Mouse (Mus musculus): ENCODE measurements around the gene Frem1. TPM values are rescaled to one million over a fixed set of nuclear protein-coding genes. Genes with fewer than 3 reads are reported as not detected.

The Frem1 gene
- polyA plus RNA-seq, 1 experiment, result 1.9 TPM

DNA sequence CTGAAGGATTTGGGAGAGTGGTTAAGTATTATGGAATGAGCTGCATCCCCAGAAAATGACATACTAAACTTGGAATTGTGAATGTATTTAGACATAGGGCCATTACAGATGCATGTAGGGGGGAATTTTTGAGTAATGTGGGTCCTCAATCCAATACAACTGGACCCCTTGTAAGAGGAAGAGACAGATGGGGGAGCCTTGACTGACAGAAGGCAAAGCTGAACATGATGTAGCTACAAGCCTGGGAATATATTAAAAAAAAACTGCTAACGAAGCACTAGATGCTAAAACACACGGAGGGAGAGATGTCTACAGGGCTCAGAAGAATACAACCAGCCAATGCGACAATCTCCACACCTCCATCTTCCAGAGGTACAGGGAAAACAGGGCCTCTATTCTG lies 60.1 kb downstream of the Frem1 start:
- no peak overlapping the region for H3K4me3 ChIP-seq (ENCODE audit: control insufficient read depth, low read depth, low read length)
- no peaks in the 10 kb centered on the region for H3K4me1 ChIP-seq (ENCODE audit: control insufficient read depth, insufficient read depth, low read length)
- no peak overlapping the region for H3K27ac ChIP-seq (ENCODE audit: control insufficient read depth, insufficient read depth, low read depth, low read length)
- no peaks in the 10 kb centered on the region for H3K27me3 ChIP-seq (ENCODE audit: control insufficient read depth, insufficient read depth, low read length)
- H3K36me3 ChIP-seq (ENCODE audit: control insufficient read depth, insufficient read depth, low read length), result no peaks in the 10 kb centered on the region
- no peak for TF ChIP-seq CTCF (IDR thresholded peaks at IDR 0.05; ENCODE audit: control insufficient read depth, insufficient read depth, insufficient replicate concordance, low read depth, low read length)
- TF ChIP-seq POLR2A (IDR thresholded peaks at IDR 0.05; ENCODE audit: control insufficient read depth, low read depth, low read length), result no peak

DNA sequence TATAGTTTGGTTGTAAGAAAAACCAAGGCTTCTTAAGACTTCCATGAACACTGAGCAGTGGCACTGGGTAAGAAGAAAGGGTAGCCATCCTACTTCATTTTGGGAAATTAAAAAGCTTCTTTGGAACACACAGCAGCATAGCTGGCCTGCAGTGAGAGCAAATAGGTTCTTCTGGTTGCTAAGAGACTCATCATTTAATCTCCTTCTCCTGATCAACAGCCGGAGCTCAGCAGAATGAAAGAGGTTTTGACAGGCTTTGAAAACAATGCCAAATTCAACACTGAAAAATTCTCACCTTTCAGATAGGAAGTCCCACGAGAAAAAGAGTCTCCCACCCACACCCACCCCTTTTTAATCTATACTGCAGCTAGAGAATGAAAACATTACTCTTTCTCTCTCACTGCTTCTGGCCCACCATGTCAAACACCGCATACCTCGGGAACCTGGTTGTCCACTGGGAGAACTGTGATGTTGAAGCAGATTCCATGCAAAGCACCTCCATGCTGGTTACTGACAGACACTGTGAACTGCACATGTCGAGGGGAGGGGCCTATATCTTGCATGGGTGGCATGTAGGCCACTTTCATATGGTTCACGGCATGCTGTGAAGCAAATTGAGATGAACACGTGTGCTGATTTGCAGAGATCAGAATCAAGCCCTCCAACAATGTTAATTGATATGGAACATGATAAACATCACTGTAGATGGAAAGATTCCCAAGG lies 61.0 kb downstream of the Frem1 start:
- Histone ChIP-seq H3K36me3 (ENCODE audit: control insufficient read depth, insufficient read depth, low read length) (no peaks in the 10 kb centered on the region), H3K27ac (ENCODE audit: control insufficient read depth, insufficient read depth, low read depth, low read length) (no peak overlapping the region), H3K4me3 (ENCODE audit: control insufficient read depth, low read depth, low read length) (no peak overlapping the region), H3K27me3 (ENCODE audit: control insufficient read depth, insufficient read depth, low read length) (no peaks in the 10 kb centered on the region), H3K4me1 (ENCODE audit: control insufficient read depth, insufficient read depth, low read length) (no peaks in the 10 kb centered on the region)
- TF ChIP-seq POLR2A (IDR thresholded peaks at IDR 0.05; ENCODE audit: control insufficient read depth, low read depth, low read length) (no peak), CTCF (IDR thresholded peaks at IDR 0.05; ENCODE audit: control insufficient read depth, insufficient read depth, insufficient replicate concordance, low read depth, low read length) (no peak)

DNA sequence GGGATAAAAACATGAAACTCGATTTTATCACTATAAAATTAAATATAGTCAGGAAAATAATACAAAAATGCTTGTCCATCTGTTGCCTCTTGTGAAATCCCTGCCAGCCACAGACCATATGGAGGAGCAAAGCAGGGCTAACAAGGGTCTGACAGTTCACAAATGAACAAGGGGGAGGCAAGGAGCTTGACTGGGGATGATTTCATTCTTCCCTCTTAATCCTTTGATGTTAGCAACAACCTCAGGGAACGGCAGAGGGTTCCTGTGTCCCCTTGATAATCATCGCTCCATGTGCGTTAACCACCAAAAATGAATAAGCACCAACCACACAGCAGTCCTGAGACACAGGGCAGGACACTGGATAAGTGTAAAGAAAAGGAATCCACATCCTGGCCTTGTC lies 79.8 kb downstream of the Frem1 start:
- Histone ChIP-seq H3K27me3 (ENCODE audit: control insufficient read depth, insufficient read depth, low read length) (no peaks in the 10 kb centered on the region), H3K36me3 (ENCODE audit: control insufficient read depth, insufficient read depth, low read length) (no peaks in the 10 kb centered on the region), H3K27ac (ENCODE audit: control insufficient read depth, insufficient read depth, low read depth, low read length) (no peak overlapping the region), H3K4me1 (ENCODE audit: control insufficient read depth, insufficient read depth, low read length) (no peaks in the 10 kb centered on the region), H3K4me3 (ENCODE audit: control insufficient read depth, low read depth, low read length) (no peak overlapping the region)
- TF ChIP-seq CTCF (IDR thresholded peaks at IDR 0.05; ENCODE audit: control insufficient read depth, insufficient read depth, insufficient replicate concordance, low read depth, low read length) (no peak), POLR2A (IDR thresholded peaks at IDR 0.05; ENCODE audit: control insufficient read depth, low read depth, low read length) (no peak)

DNA sequence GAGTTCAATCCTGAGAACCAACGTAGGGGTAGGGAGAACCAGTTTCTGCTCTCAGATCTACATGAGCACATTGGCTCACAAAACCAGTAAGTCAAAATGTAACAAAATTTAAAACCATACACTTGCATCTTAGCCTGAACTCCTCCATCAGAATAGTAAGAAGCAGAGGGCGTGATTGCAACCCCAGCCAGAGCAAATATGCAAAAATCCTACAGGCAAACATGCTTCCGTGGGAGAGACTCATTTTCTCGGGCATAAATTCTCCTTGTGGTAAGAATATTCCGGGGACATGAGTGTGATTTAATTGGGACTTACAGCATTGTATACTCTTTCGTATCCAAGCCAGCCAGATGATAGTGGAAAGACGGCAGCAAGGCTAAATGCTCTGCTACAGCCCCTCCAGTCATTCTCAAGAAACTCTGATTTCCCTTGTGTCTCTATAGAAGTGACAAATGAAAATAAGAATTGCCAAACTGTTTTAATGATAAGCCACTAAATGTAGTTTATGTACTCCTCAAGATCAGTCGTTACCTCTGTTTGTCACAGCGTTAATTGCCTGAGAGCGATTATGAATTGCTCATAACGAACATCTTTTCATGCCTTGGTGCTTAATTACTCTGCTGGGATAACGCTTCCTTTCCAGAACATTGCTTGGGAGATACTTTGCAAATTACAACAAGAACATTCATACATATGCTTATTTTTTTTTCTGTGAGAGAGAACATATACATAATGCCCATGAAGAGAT lies 81.1 kb downstream of the Frem1 start:
- Histone ChIP-seq H3K27me3 (ENCODE audit: control insufficient read depth, insufficient read depth, low read length) (no peaks in the 10 kb centered on the region), H3K36me3 (ENCODE audit: control insufficient read depth, insufficient read depth, low read length) (no peaks in the 10 kb centered on the region), H3K4me3 (ENCODE audit: control insufficient read depth, low read depth, low read length) (no peak overlapping the region), H3K27ac (ENCODE audit: control insufficient read depth, insufficient read depth, low read depth, low read length) (no peak overlapping the region), H3K4me1 (ENCODE audit: control insufficient read depth, insufficient read depth, low read length) (no peaks in the 10 kb centered on the region)
- TF ChIP-seq POLR2A (IDR thresholded peaks at IDR 0.05; ENCODE audit: control insufficient read depth, low read depth, low read length) (no peak), CTCF (IDR thresholded peaks at IDR 0.05; ENCODE audit: control insufficient read depth, insufficient read depth, insufficient replicate concordance, low read depth, low read length) (no peak)

DNA sequence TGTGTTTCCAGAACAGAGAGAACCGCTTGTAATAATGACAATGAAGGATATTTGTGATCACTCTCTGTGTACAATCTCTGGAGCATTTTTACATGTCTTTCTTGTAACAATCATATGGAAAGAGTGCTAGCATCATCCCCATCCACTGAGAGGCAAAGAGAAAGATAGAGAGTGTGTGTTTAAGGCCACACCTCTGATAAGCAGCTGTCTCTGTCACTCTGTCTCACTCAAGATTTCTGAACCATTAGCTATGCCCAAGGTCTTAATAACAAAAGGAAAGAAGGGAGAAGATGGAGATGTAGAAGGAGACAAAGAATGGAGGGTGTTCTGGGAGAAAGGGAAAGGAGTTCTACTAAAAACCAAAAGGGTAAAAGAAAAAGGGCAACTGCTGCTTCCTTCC lies 91.1 kb downstream of the Frem1 start:
- Histone ChIP-seq H3K36me3 (ENCODE audit: control insufficient read depth, insufficient read depth, low read length) (no peaks in the 10 kb centered on the region), H3K27ac (ENCODE audit: control insufficient read depth, insufficient read depth, low read depth, low read length) (no peak overlapping the region), H3K4me3 (ENCODE audit: control insufficient read depth, low read depth, low read length) (no peak overlapping the region), H3K4me1 (ENCODE audit: control insufficient read depth, insufficient read depth, low read length) (no peaks in the 10 kb centered on the region), H3K27me3 (ENCODE audit: control insufficient read depth, insufficient read depth, low read length) (no peaks in the 10 kb centered on the region)
- no peak for TF ChIP-seq CTCF (IDR thresholded peaks at IDR 0.05; ENCODE audit: control insufficient read depth, insufficient read depth, insufficient replicate concordance, low read depth, low read length)
- no peak for TF ChIP-seq POLR2A (IDR thresholded peaks at IDR 0.05; ENCODE audit: control insufficient read depth, low read depth, low read length)

DNA sequence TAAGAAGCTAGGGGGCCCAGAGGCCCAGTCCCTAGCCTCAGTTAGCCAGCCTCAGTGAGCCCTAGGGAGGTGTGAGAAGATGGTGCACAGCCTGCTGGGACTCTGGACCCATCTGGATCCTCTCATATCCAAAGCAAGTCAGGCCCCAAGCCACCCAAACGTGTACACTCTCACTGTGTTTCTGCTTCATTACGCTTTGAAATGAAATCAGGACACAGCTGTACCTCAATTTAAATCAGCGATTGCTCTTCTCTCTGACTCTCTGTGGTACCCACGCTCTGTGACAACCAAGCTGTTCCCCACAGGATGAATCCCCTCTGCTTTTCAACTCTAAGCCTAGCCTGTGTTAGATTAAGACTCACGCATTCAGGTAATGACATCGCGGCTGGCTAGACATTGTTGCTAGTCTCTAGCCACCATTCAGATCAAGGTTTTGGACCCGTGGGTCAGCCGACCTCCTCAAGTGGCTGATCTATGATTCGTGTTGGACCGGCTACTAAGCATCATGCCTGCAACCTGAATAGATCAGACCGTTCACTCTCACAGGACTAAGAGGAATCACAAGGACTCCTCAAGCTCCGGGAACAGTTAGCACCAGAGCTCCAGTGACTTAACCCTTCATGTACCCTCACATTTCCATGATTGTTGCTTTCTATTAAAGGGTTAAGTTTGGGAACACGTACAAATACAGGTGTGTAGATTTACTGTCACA lies 94.2 kb downstream of the Frem1 start:
- Histone ChIP-seq H3K4me3 (ENCODE audit: control insufficient read depth, low read depth, low read length) (no peak overlapping the region), H3K4me1 (ENCODE audit: control insufficient read depth, insufficient read depth, low read length) (no peaks in the 10 kb centered on the region), H3K36me3 (ENCODE audit: control insufficient read depth, insufficient read depth, low read length) (no peaks in the 10 kb centered on the region), H3K27me3 (ENCODE audit: control insufficient read depth, insufficient read depth, low read length) (no peaks in the 10 kb centered on the region), H3K27ac (ENCODE audit: control insufficient read depth, insufficient read depth, low read depth, low read length) (no peak overlapping the region)
- TF ChIP-seq POLR2A (IDR thresholded peaks at IDR 0.05; ENCODE audit: control insufficient read depth, low read depth, low read length) (no peak), CTCF (IDR thresholded peaks at IDR 0.05; ENCODE audit: control insufficient read depth, insufficient read depth, insufficient replicate concordance, low read depth, low read length) (no peak)

DNA sequence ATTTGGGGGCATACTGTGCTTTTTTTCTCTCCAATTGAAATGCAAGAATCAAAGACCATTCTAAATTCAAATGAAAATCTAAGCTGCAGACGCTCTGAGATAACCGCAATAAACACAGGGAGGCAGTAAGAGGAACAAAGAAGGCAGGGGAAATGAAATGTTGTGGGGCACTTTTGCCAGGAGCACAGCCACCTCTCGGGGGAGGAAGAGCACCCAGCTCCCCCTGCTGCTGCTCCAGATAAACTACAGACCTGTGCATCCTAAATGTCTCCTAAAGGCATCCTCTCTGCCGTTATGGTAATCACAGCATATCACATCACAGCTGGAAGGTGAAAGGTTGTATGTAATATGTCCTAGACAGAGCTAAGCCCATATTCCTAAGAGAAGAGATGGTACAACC lies 98.1 kb downstream of the Frem1 start:
- Histone ChIP-seq H3K27ac (ENCODE audit: control insufficient read depth, insufficient read depth, low read depth, low read length) (no peak overlapping the region), H3K4me3 (ENCODE audit: control insufficient read depth, low read depth, low read length) (no peak overlapping the region), H3K4me1 (ENCODE audit: control insufficient read depth, insufficient read depth, low read length) (no peaks in the 10 kb centered on the region), H3K36me3 (ENCODE audit: control insufficient read depth, insufficient read depth, low read length) (no peaks in the 10 kb centered on the region), H3K27me3 (ENCODE audit: control insufficient read depth, insufficient read depth, low read length) (no peaks in the 10 kb centered on the region)
- TF ChIP-seq CTCF (IDR thresholded peaks at IDR 0.05; ENCODE audit: control insufficient read depth, insufficient read depth, insufficient replicate concordance, low read depth, low read length), result no peak
- no peak for TF ChIP-seq POLR2A (IDR thresholded peaks at IDR 0.05; ENCODE audit: control insufficient read depth, low read depth, low read length)

Measured in testis, adult 2 months (tissue).